Mouse (Mus musculus): Measurements from ENCODE around the gene 2310009B15Rik.

Gene 2310009B15Rik

GRCm38 (mm10) chr1:138842756-138843155 lies 13.9 kb downstream of the 2310009B15Rik start:
- DNase-seq (ENCODE audit: low spot score in 2 of 2) = no peak

GRCm38 (mm10) chr1:138842315-138842714 lies 14.3 kb downstream of the 2310009B15Rik start:
- DNase-seq (ENCODE audit: low spot score in 2 of 2) = no peak

GRCm38 (mm10) chr1:138841306-138842095 lies 15.2 kb downstream of the 2310009B15Rik start:
- no peak for DNase-seq (ENCODE audit: low spot score in 2 of 2)

- DNase-seq (ENCODE audit: low spot score in 2 of 2) = no peak
Measured at GRCm38 (mm10) chr1:138840440-138841305, 16.0 kb downstream of the 2310009B15Rik start.

- DNase-seq (ENCODE audit: low spot score in 2 of 2) = no peak
Measured at GRCm38 (mm10) chr1:138839809-138840430, 16.7 kb downstream of the 2310009B15Rik start.

- no peak for DNase-seq (ENCODE audit: low spot score in 2 of 2)
Measured at GRCm38 (mm10) chr1:138839291-138839690, 17.4 kb downstream of the 2310009B15Rik start.

- DNase-seq (ENCODE audit: low spot score in 2 of 2) = no peak
Measured at GRCm38 (mm10) chr1:138837786-138838743, 18.6 kb downstream of the 2310009B15Rik start.

- no peak for DNase-seq (ENCODE audit: low spot score in 2 of 2)
Measured at GRCm38 (mm10) chr1:138835355-138835900, 21.2 kb downstream of the 2310009B15Rik start.

GRCm38 (mm10) chr1:138831309-138831708 lies 25.3 kb downstream of the 2310009B15Rik start:
- no peak for DNase-seq (ENCODE audit: low spot score in 2 of 2)

- no peak for DNase-seq (ENCODE audit: low spot score in 2 of 2)
Measured at GRCm38 (mm10) chr1:138826841-138827240, 29.8 kb downstream of the 2310009B15Rik start.

GRCm38 (mm10) chr1:138822985-138823322 lies 33.7 kb downstream of the 2310009B15Rik start:
- DNase-seq (ENCODE audit: low spot score in 2 of 2) = no peak

- DNase-seq (ENCODE audit: low spot score in 2 of 2) = no peak
Measured at GRCm38 (mm10) chr1:138822255-138822984, 34.2 kb downstream of the 2310009B15Rik start.

Data from frontal cortex, postnatal 36 days (tissue).